Mouse (Mus musculus) gastrocnemius, postnatal 25 days (tissue): ENCODE measurements around the gene Dnajc2. TPM values are rescaled to one million over a fixed set of nuclear protein-coding genes. Genes with fewer than 3 reads are reported as not detected.
"Not testable (repeated sequence)": the region's sequence is repeated elsewhere in the genome, so short reads cannot be mapped to it uniquely, and the experiment has no call there.

Source experiments
- DNase-seq: peaks from one replicate; pipeline ENCODE4 v3.0.0; 2022
- total RNA-seq, 2 experiments: library from RNA; stranded (reverse); gene quantifications; 1 replicate in 1 of 2; 2 replicates in 1 of 2; pipeline ENCODE4 v1.2.3; 2021

The Dnajc2 gene
- total RNA-seq, 2 experiments from 2014 or later: 15.5 to 17.6 TPM

- DNase-seq: no peak
These were observed 41.4 kb downstream of the Dnajc2 start for GRCm38 (mm10) chr5:21743606-21744005.

- DNase-seq: no peak
These were observed 45.2 kb downstream of the Dnajc2 start for GRCm38 (mm10) chr5:21739881-21740280.

GRCm38 (mm10) chr5:21739120-21739519 is 45.9 kb downstream of the Dnajc2 start:
- no peak for DNase-seq

DNA sequence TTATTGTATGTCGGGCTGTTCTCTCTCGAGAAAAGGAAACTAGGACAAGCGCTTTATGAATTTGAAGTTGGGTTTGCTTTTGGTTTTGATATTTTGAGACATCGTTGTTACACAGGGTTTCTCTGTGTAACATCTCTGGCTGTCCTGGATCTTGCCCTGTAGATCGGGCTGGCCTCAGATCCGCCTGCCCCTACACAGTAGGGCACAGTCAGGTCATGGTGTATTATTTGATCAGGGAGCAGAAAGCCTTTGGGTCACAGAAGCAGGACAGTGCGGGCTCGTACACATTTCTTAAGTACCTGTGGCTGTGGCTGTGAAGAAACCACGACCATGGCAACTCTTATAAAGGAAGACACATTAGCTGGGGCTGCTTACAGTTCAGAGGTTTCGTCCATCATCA is 47.4 kb downstream of the Dnajc2 start:
- DNase-seq: no peak

GRCm38 (mm10) chr5:21736956-21737585 is 48.0 kb downstream of the Dnajc2 start, which contains the start of gene Pmpcb:
Gene Pmpcb (plus strand): TSS chr5:21737141.
- DNase-seq: peak; percentile 77

GRCm38 (mm10) chr5:21736046-21736445 is 49.0 kb downstream of the Dnajc2 start:
- no peak for DNase-seq

GRCm38 (mm10) chr5:21735584-21735983 is 49.5 kb downstream of the Dnajc2 start:
- peak; percentile 46 for DNase-seq

GRCm38 (mm10) chr5:21735100-21735499 is 50.0 kb downstream of the Dnajc2 start:
- DNase-seq: no peak

DNA sequence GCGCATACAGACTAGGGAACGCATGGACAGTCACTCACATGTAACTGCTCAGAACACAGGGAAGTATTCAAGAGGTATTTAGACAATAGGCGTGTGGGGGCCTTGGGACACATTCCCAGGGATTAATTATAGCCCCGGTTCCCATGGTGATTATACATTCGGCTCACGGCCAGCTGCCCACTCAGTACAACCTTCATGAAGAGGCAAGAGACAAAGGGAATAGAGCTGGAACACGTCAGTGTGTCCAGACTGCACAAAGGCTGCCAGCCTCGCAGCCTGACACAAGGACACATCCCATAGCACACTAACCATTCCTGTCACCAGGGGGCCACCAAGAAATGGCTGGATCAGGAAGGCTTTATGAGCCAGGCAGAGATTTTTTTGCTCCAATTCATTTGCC is 52.1 kb downstream of the Dnajc2 start:
- no peak for DNase-seq

DNA sequence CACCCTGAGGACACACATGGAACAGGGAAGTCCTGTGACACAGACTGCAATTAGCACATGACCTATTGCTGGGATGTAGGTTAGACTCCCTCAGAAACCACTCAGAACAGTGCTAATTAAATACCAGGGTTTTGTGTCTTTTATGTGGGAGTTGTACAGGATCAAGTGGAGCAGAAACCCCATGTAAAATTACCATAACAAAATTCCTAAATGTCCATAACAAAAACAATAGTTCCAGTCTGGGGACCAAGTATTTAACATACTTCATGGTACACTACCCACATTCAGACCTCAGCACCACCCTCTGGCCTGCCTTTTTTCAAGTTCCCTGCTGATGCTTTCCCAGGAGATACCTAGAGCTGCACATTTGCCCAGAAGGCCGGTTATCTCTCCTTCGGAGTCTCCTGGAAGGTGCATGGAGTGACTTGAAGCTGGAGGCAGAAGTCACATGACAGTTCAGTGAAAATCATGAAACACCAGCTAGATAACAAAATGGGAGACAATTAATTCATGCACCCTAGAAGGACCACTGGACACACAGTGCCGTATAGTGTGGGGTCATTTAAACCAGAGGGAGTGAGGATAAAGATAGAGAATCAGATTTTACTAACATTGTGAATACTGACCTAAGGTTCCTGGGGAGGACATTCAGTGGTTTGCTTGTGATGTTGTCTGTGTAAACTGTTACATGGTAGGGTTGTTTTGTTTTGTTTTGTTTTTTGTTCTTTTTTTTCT is 52.7 kb downstream of the Dnajc2 start:
- no peak for DNase-seq

DNA sequence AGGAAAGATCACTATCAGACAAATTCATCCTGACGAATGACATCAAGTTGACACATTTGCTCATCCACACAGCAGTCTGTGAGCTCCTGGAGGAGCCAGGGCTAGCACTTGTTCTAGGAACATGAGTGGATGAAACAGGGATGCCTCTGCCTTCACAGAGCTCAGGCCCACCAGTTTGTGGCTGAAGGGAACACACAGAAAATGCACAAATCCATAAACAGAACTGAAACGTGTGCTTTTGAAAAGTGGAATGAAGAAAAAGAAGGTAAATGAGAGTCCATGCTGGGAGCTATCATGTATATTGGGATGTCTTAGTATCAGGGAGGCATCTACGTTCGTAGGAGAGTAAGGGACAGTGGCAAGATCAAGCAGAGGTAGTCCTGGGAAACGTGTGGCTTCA is 55.9 kb downstream of the Dnajc2 start:
- no peak for DNase-seq

DNA sequence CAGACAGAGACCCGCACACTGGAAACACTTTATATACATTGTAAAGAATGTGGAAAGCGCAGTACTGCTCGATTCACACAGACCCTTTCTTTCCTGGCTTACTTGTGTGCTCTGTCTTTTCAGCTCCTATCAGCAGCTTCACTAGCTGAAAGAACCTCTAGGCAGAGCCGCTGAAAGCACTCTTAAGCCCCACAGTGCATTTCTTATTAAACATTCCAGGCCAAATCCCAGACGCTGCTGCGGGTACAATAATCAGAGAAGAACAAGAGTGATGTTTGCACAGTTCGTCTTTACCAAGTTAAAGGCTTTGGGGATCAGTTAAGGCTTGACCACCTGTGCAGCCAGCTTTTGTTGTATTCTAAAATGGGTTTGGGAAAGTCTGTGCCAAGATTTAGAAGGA is 60.2 kb downstream of the Dnajc2 start:
- no peak for DNase-seq

- DNase-seq: no peak
These were observed 60.6 kb downstream of the Dnajc2 start for GRCm38 (mm10) chr5:21724427-21724826.

GRCm38 (mm10) chr5:21719209-21719608 is 65.8 kb downstream of the Dnajc2 start:
- no peak for DNase-seq

- no peak for DNase-seq
These were observed 66.5 kb downstream of the Dnajc2 start for GRCm38 (mm10) chr5:21718546-21718945.

DNA sequence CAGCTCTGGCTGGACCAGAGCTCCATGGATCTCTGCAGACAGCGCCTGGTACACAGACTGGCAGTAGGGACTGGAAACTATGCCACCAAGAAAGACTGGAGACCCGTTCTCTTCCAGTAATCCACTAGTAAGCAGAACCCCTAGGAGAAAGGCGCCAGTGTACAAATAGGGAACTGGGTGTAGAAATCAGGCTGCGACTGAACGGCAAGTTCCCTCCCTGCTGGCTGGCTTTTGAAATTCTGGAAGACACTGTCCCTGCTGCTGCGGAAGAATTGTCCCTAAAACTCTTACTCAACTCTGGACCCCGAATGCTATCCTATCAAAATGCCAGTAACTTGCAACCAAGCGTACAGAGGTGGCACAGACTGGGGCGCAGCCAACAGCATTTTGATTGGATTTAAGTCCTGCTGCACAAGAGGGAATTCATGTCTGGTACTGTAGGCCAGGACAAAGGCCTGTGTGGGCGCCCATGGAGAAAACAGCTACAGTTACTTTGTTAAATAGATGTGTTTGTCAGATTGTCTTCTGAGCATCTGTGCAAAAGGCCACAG is 67.8 kb downstream of the Dnajc2 start:
- no peak for DNase-seq

GRCm38 (mm10) chr5:21714447-21714846 is 70.6 kb downstream of the Dnajc2 start:
- DNase-seq: no peak

DNA sequence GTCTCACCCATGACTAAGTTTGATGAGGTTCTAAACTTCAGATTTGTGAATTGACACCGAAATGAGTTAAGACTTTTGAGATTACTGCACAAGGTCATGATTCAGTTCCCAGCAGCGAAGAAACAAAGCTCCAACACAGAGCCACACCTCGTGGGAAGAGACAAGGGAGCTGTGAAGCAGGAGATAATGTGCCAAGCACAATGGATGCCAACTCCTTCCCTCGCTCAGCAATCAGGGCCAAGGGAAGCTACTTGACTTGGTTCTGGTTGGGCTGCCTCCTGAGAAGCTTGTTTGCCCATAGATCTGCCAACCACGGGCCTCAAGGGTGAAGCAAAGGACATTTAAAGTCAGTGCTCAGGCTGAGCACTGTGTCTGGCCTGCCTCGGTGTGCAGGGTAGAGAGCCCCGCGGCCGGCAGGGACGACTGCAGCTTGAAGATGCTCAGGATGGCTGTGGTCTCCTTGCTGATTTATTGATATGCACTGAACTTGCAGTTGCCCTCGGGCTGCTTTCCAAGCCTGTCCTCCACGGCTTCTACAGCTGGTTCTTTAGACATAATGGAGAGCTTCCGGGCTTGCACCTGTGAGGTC is 72.8 kb downstream of the Dnajc2 start:
- no peak for DNase-seq

DNA sequence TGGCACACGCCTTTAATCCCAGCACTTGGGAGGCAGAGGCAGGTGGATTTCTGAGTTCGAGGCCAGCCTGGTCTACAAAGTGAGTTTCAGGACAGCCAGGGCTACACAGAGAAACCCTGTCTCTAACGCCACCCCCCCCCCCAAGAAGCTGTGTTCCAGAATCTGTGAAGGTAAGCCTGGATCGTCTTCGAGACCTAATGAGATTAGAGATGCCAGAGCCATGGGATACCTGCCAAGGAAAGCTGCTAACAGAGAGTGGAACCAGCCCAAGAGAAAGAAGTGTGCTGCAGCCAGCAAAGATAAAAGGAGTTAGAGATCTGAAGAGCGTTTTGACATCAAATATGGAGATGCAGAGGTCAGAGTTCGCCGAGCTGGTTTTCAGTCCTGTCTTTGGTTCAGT is 77.0 kb downstream of the Dnajc2 start:
- not testable (repeated sequence) for DNase-seq
